Mouse (Mus musculus) olfactory bulb, adult 2 months (tissue): ENCODE measurements around the gene Arfip2. TPM values are rescaled to one million over a fixed set of nuclear protein-coding genes. Genes with fewer than 3 reads are reported as not detected.

ENCODE experiments used
- H3K27ac ChIP-seq: fragments of 200-500 bp; 2 replicates; pipeline ENCODE4 v1.5.1; 2012; ENCODE audit warnings: low read depth, low read length; ENCODE audit not compliant: insufficient read depth
- H3K4me1 ChIP-seq: fragments of 200-500 bp; 2 replicates; pipeline ENCODE4 v1.6.1; 2012; ENCODE audit warnings: low read length; ENCODE audit not compliant: control insufficient read depth, insufficient read depth
- H3K4me3 ChIP-seq: fragments of 200-500 bp; 2 replicates; pipeline ENCODE4 v1.5.1; 2012; ENCODE audit warnings: mild to moderate bottlenecking, low read depth, low read length, moderate library complexity; ENCODE audit not compliant: insufficient read depth
- CTCF ChIP-seq: fragments of 200-500 bp; IDR thresholded peaks from 2 replicates; pipeline ENCODE4 v1.5.1; 2012; ENCODE audit warnings: low read depth, mild to moderate bottlenecking, low read length, moderate library complexity; ENCODE audit not compliant: insufficient read depth
- POLR2A ChIP-seq: fragments of 200-500 bp; IDR thresholded peaks from 2 replicates; pipeline ENCODE4 v1.6.1; 2012; ENCODE audit warnings: mild to moderate bottlenecking, low read depth, low read length, moderate library complexity; ENCODE audit not compliant: insufficient read depth
- WGBS: fragments of 180-500 bp; shearing (Covaris S2); methylation state at CpG from one replicate; pipeline ENCODE4 v1.1.7; 2018; 5-methylcytosine and 5-hydroxymethylcytosine counted together
- polyA plus RNA-seq: library from polyadenylated mRNA; stranded (reverse); fragments of >200 nt; gene quantifications from 2 replicates; pipeline ENCODE4 v1.2.4, GENCODE M21; 2012; ENCODE audit warnings: low replicate concordance; ENCODE audit not compliant: missing spikeins, insufficient read depth, insufficient read length

Arfip2 gene
- polyA plus RNA-seq, 1 experiment: not detected

GRCm38 (mm10) chr7:105617810-105618209 is 22.4 kb downstream of the Arfip2 start:
- WGBS: 96% methylated on average over 22 of the region's 22 CpGs
- TF ChIP-seq POLR2A: no peak
- TF ChIP-seq CTCF: no peak
- Histone ChIP-seq H3K4me1 (peaks cover 14% of the 10 kb centered on the region), H3K4me3 (no peak overlapping the region), H3K27ac (no peak overlapping the region)

GRCm38 (mm10) chr7:105616561-105616960 is 23.7 kb downstream of the Arfip2 start:
- Histone ChIP-seq H3K27ac (no peak overlapping the region), H3K4me1 (peaks cover 6% of the 10 kb centered on the region), H3K4me3 (no peak overlapping the region)
- TF ChIP-seq CTCF (no peak), POLR2A (no peak)
- 88% methylated on average over 6 of the region's 6 CpGs for WGBS

- TF ChIP-seq POLR2A (no peak), CTCF (no peak)
- Histone ChIP-seq H3K4me1 (no peaks in the 10 kb centered on the region), H3K4me3 (no peak overlapping the region), H3K27ac (no peak overlapping the region)
- WGBS: 76% methylated on average over 1 of the region's 1 CpGs
Observed at GRCm38 (mm10) chr7:105615720-105616119, 24.5 kb downstream of the Arfip2 start.

- H3K4me3 ChIP-seq: no peak overlapping the region
- H3K4me1 ChIP-seq: no peaks in the 10 kb centered on the region
- no peak overlapping the region for H3K27ac ChIP-seq
- TF ChIP-seq CTCF (no peak), POLR2A (no peak)
- 100% methylated on average over 1 of the region's 1 CpGs for WGBS
Observed at GRCm38 (mm10) chr7:105614400-105614799, 25.8 kb downstream of the Arfip2 start.

- no peak for TF ChIP-seq POLR2A
- TF ChIP-seq CTCF: no peak
- 90% methylated on average over 1 of the region's 1 CpGs for WGBS
- H3K4me1 ChIP-seq: no peaks in the 10 kb centered on the region
Observed at GRCm38 (mm10) chr7:105611767-105612166, 28.4 kb downstream of the Arfip2 start.

GRCm38 (mm10) chr7:105608467-105608866 is 31.7 kb downstream of the Arfip2 start:
- 86% methylated on average over 3 of the region's 3 CpGs for WGBS
- no peak overlapping the region for H3K4me3 ChIP-seq
- no peak for TF ChIP-seq POLR2A
- TF ChIP-seq CTCF: no peak
- no peaks in the 10 kb centered on the region for H3K4me1 ChIP-seq
- H3K27ac ChIP-seq: no peak overlapping the region

More at GRCm38 (mm10) chr7:105611767-105612166, 28.4 kb downstream of the Arfip2 start:
- no peak overlapping the region for H3K27ac ChIP-seq
- H3K4me3 ChIP-seq: no peak overlapping the region

GRCm38 (mm10) chr7:105602860-105603623 is 37.2 kb downstream of the Arfip2 start:
- no peak overlapping the region for H3K4me3 ChIP-seq
- TF ChIP-seq POLR2A: no peak
- 0 out of 2 replicates have a peak, but pooled peaks have one; percentile 37 for TF ChIP-seq CTCF
- 37% methylated on average over 9 of the region's 9 CpGs for WGBS
- no peak overlapping the region for H3K27ac ChIP-seq
- H3K4me1 ChIP-seq: no peaks in the 10 kb centered on the region

- H3K4me1 ChIP-seq: peaks cover 3% of the 10 kb centered on the region; the same call in 1 of the 2 replicates
- no peak overlapping the region for H3K27ac ChIP-seq
- WGBS: 31% methylated on average over 7 of the region's 7 CpGs
- TF ChIP-seq CTCF: no peak
- TF ChIP-seq POLR2A: no peak
- H3K4me3 ChIP-seq: no peak overlapping the region
Observed at GRCm38 (mm10) chr7:105590097-105590496, 50.1 kb downstream of the Arfip2 start.

- Histone ChIP-seq H3K4me1 (peaks cover 3% of the 10 kb centered on the region; the same call in 1 of the 2 replicates), H3K4me3 (no peak overlapping the region), H3K27ac (no peak overlapping the region)
- WGBS: 77% methylated on average over 9 of the region's 9 CpGs
- TF ChIP-seq POLR2A: no peak
- no peak for TF ChIP-seq CTCF
Observed at GRCm38 (mm10) chr7:105588325-105588912, 51.8 kb downstream of the Arfip2 start.

Other genes starting within 250 kb of the Arfip2 start
- not detected in 2 replicates for gene Fam160a2, start 240.4 kb downstream of the Arfip2 start, polyA plus RNA-seq
- not detected in 2 replicates for gene Cnga4, start 235.8 kb downstream of the Arfip2 start, polyA plus RNA-seq
- gene Cckbr, start 214.7 kb downstream of the Arfip2 start, polyA plus RNA-seq: not detected in 2 replicates
- gene Cavin3, start 158.1 kb downstream of the Arfip2 start, polyA plus RNA-seq: not detected in 2 replicates
- not detected in 2 replicates for gene Smpd1, start 86.1 kb downstream of the Arfip2 start, polyA plus RNA-seq
- gene Apbb1, start 58.8 kb downstream of the Arfip2 start, polyA plus RNA-seq: not detected in 2 replicates
- gene Hpx, start 40.3 kb downstream of the Arfip2 start, polyA plus RNA-seq: not detected in 2 replicates
- gene Trim3, start 6.8 kb downstream of the Arfip2 start, polyA plus RNA-seq: not detected in 2 replicates
- not detected in 2 replicates for gene Timm10b, start 360 bp downstream of the Arfip2 start, polyA plus RNA-seq
- not detected in 2 replicates for gene Gm45799, start 136 bp upstream of the Arfip2 start, polyA plus RNA-seq
- gene Dnhd1, start 10.4 kb upstream of the Arfip2 start, polyA plus RNA-seq: not detected in 2 replicates
- not detected in 2 replicates for gene Ilk, start 96.2 kb upstream of the Arfip2 start, polyA plus RNA-seq
- not detected in 2 replicates for gene Rrp8, start 97.0 kb upstream of the Arfip2 start, polyA plus RNA-seq
- not detected in 2 replicates for gene Taf10, start 103.9 kb upstream of the Arfip2 start, polyA plus RNA-seq
- gene Tpp1, start 111.8 kb upstream of the Arfip2 start, polyA plus RNA-seq: 125 TPM in 1 of 2 replicates, not detected in the other
- not detected in 2 replicates for gene Dchs1, start 147.2 kb upstream of the Arfip2 start, polyA plus RNA-seq
- not detected in 2 replicates for gene Mrpl17, start 170.7 kb upstream of the Arfip2 start, polyA plus RNA-seq